Mouse (Mus musculus) ZHBTc4 (cell line): ENCODE measurements around the gene Itprid1.

Experiments used
- DNase-seq: peaks from one replicate; pipeline ENCODE4 v3.0.0-alpha.2; 2011; ENCODE audit warnings: low read depth, low spot score

The Itprid1 gene

GRCm38 (mm10) chr6:55887598-55887997 lies 50.9 kb downstream of the Itprid1 start:
- DNase-seq: no peak

GRCm38 (mm10) chr6:55901568-55902328 lies 65.1 kb downstream of the Itprid1 start:
- DNase-seq: no peak

GRCm38 (mm10) chr6:55902329-55902605 lies 65.6 kb downstream of the Itprid1 start:
- no peak for DNase-seq

GRCm38 (mm10) chr6:55919206-55919605 lies 82.5 kb downstream of the Itprid1 start:
- no peak for DNase-seq

GRCm38 (mm10) chr6:55920282-55920720 lies 83.6 kb downstream of the Itprid1 start:
- no peak for DNase-seq

GRCm38 (mm10) chr6:55920866-55921630 lies 84.4 kb downstream of the Itprid1 start:
- DNase-seq: no peak

GRCm38 (mm10) chr6:55944709-55945108 lies 108.0 kb downstream of the Itprid1 start:
- DNase-seq: no peak

- peak; percentile 75 for DNase-seq
Measured at GRCm38 (mm10) chr6:55950345-55951110, 113.8 kb downstream of the Itprid1 start.

- DNase-seq: peak; percentile 42
Measured at GRCm38 (mm10) chr6:55972998-55973397, 136.3 kb downstream of the Itprid1 start.

GRCm38 (mm10) chr6:55979766-55980165 lies 143.1 kb downstream of the Itprid1 start:
- no peak for DNase-seq

- DNase-seq: no peak
Measured at GRCm38 (mm10) chr6:56008711-56009110, 172.0 kb downstream of the Itprid1 start.

- no peak for DNase-seq
Measured at GRCm38 (mm10) chr6:56012384-56012783, 175.7 kb downstream of the Itprid1 start.

- no peak for DNase-seq
Measured at GRCm38 (mm10) chr6:56017291-56017994, 180.7 kb downstream of the Itprid1 start, which contains the start of gene Ppp1r17. TSS of gene Ppp1r17 (plus strand) at chr6:56017497.

- no peak for DNase-seq
Measured at GRCm38 (mm10) chr6:56019632-56020031, 182.9 kb downstream of the Itprid1 start.

GRCm38 (mm10) chr6:56025533-56025932 lies 188.8 kb downstream of the Itprid1 start:
- peak; percentile 52 for DNase-seq

- no peak for DNase-seq
Measured at GRCm38 (mm10) chr6:56027318-56027717, 190.6 kb downstream of the Itprid1 start.

GRCm38 (mm10) chr6:56027966-56028365 lies 191.3 kb downstream of the Itprid1 start:
- no peak for DNase-seq
